ENCODE assay signal across 17 mouse cellular contexts in genomic region chr9:69021482-69021881, GRCm38 (mm10).
"Had no signal": no experiment of that assay in that cellular context is flagged by ENCODE, and none has a peak within 500 bp of the region (broad histone marks: within the 10 kb centered on the region; RNA-seq: fewer than 3 reads in every experiment).

No protein-coding gene starts in this region.

- H3K4me3 ChIP-seq: limb, embryonic 12.5 days; limb, embryonic 15.5 days; midbrain, embryonic 12.5 days; neural tube, embryonic 12.5 days; neural tube, embryonic 15.5 days had no signal

- DNase-seq: kidney, adult 2 months; kidney, postnatal 25 days; left cerebral cortex, postnatal 4 days; liver, postnatal 0 days; lung, embryonic 14.5 days; lung, postnatal 36 days; right cerebral cortex, adult 18-20 months; right cerebral cortex, postnatal 25 days; thymus, adult 18-20 months; thymus, postnatal 36 days had no signal

- H3K27ac ChIP-seq: kidney, postnatal 0 days; limb, embryonic 12.5 days; limb, embryonic 15.5 days; liver, embryonic 14.5 days; midbrain, embryonic 12.5 days; neural tube, embryonic 12.5 days; neural tube, embryonic 15.5 days had no signal
